Mouse (Mus musculus): ENCODE measurements around the gene Dctpp1. TPM values are rescaled to one million over a fixed set of nuclear protein-coding genes. Genes with fewer than 3 reads are reported as not detected.

The Dctpp1 gene
- polyA plus RNA-seq, 1 experiment from 2014 or later, result 193 TPM

DNA sequence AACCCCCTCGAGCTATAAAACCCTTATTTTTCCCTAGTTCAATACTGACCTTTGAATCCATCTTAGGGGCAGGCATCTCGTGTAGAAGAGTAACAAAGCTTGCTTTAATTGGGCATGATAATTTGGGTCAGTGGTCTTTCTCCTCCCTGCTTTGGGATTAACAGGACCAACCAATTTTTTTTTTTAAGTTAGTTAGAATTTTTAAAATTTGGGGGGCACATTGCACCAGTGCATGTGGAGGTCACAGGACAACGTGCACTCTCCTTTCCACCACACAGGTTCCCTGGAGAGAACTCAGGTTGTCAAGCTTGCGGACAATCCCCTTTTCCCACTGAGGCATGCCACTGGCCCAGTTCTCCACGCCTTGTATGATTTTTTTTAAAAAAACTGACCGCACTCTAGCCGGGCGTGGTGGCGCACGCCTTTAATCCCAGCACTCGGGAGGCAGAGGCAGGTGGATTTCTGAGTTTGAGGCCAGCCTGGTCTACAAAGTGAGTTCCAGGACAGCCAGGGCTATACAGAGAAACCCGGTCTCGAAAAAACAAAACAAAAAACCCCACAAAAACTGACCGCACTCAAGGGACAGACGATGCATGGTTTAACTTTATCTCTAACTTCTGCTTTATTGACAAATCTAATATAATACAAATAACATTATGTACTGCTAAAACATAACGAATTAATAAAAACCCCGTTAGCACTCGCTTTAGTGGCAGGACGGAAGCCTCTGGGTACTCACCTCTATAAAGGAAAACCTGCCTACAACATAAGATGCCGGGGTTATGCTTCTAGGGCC, 28.5 kb downstream of the Dctpp1 start:
- Histone ChIP-seq H3K27me3 (ENCODE audit: control insufficient read depth, insufficient read depth, low read length) (no peaks in the 10 kb centered on the region), H3K9me3 (ENCODE audit: control insufficient read depth, low read length) (no peaks in the 10 kb centered on the region), H3K4me1 (replicated peaks; ENCODE audit: control insufficient read depth, insufficient read depth, low read length) (peaks cover 9% of the 10 kb centered on the region), H3K27ac (ENCODE audit: low read depth, low read length) (peak overlapping the region; percentile 99), H3K9ac (ENCODE audit: low read depth, low read length) (peak overlapping the region; percentile 99), H3K4me3 (ENCODE audit: low read depth, low read length) (peak overlapping the region; percentile 96), H3K36me3 (ENCODE audit: control insufficient read depth, insufficient read depth, low read length) (peaks cover 18% of the 10 kb centered on the region), H3K4me2 (replicated peaks; ENCODE audit: low read depth, low read length) (peak overlapping the region; percentile 55)
- WGBS, result 12% methylated on average over 20 of the region's 20 CpGs
- DNase-seq (ENCODE audit: low spot score), result no peak
- no peak for ATAC-seq (ENCODE audit: low FRiP score)

DNA sequence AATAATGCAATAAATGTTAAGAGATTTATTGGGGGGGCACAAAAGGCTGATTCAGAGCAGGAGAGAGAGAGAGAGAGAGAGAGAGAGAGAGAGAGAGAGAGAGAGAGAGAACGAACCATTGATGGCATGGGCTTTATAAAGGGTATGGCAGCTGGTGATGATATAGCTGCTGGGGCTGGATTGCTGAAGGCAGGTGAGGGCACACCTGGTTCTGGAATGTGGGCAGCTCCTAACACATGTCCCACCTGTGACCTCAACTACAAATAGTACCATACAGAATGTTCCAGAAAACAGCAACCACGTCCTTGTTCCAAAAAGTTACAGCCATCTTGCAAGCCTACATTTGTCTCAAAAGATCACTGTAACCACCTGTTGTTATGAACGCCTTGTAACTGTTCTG, 29.1 kb downstream of the Dctpp1 start:
- Histone ChIP-seq H3K9ac (ENCODE audit: low read depth, low read length) (peak overlapping the region; percentile 99; the same call in 1 of the 2 replicates), H3K4me2 (replicated peaks; ENCODE audit: low read depth, low read length) (peak overlapping the region; percentile 55), H3K4me3 (ENCODE audit: low read depth, low read length) (peak overlapping the region; percentile 96), H3K27me3 (ENCODE audit: control insufficient read depth, insufficient read depth, low read length) (no peaks in the 10 kb centered on the region), H3K27ac (ENCODE audit: low read depth, low read length) (0 out of 2 replicates have a peak overlapping the region, but pooled peaks have one; percentile 99), H3K36me3 (ENCODE audit: control insufficient read depth, insufficient read depth, low read length) (peaks cover 12% of the 10 kb centered on the region), H3K4me1 (replicated peaks; ENCODE audit: control insufficient read depth, insufficient read depth, low read length) (peaks cover 9% of the 10 kb centered on the region), H3K9me3 (ENCODE audit: control insufficient read depth, low read length) (no peaks in the 10 kb centered on the region)
- DNase-seq (ENCODE audit: low spot score) (no peak), ATAC-seq (ENCODE audit: low FRiP score) (no peak)
- 87% methylated on average over 3 of the region's 3 CpGs for WGBS

DNA sequence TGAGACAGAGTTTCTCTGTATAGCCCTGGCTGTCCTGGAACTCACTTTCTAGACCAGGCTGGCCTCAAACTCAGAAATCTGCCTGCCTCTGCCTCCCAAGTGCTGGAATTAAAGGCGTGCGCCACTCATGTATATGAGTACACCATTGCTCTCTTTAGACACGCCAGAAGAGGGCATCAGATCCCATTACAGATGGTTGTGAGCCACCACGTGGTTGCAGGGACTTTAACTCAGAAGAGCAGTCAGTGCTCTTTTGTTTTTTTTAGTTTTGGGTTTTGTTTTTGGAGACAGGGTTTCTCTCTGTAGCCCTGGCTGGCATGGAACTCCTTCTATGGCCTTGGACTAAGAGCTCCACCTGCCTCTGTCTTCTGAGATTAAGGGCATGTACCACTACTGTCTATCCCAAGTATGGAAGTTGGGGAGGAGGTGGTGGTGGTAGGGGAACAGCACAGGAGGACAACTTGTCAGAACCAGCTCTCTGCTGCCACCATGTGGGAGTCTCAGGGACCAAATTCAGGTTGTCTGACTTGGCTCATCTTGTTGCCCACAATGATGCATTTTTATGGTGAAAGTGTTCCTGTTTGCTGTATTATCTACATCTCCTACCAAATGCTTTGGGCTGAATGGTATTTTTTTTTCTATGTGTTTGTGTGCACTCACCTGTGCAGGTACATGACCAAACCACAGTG, 31.8 kb downstream of the Dctpp1 start:
- Histone ChIP-seq H3K4me1 (replicated peaks; ENCODE audit: control insufficient read depth, insufficient read depth, low read length) (peaks cover 9% of the 10 kb centered on the region), H3K36me3 (ENCODE audit: control insufficient read depth, insufficient read depth, low read length) (no peaks in the 10 kb centered on the region), H3K4me2 (replicated peaks; ENCODE audit: low read depth, low read length) (no peak overlapping the region), H3K9ac (ENCODE audit: low read depth, low read length) (no peak overlapping the region), H3K27ac (ENCODE audit: low read depth, low read length) (no peak overlapping the region), H3K27me3 (ENCODE audit: control insufficient read depth, insufficient read depth, low read length) (no peaks in the 10 kb centered on the region), H3K4me3 (ENCODE audit: low read depth, low read length) (no peak overlapping the region), H3K9me3 (ENCODE audit: control insufficient read depth, low read length) (no peaks in the 10 kb centered on the region)
- no peak for ATAC-seq (ENCODE audit: low FRiP score)
- peak; percentile 82 for DNase-seq (ENCODE audit: low spot score)
- 73% methylated on average over 4 of the region's 4 CpGs for WGBS

DNA sequence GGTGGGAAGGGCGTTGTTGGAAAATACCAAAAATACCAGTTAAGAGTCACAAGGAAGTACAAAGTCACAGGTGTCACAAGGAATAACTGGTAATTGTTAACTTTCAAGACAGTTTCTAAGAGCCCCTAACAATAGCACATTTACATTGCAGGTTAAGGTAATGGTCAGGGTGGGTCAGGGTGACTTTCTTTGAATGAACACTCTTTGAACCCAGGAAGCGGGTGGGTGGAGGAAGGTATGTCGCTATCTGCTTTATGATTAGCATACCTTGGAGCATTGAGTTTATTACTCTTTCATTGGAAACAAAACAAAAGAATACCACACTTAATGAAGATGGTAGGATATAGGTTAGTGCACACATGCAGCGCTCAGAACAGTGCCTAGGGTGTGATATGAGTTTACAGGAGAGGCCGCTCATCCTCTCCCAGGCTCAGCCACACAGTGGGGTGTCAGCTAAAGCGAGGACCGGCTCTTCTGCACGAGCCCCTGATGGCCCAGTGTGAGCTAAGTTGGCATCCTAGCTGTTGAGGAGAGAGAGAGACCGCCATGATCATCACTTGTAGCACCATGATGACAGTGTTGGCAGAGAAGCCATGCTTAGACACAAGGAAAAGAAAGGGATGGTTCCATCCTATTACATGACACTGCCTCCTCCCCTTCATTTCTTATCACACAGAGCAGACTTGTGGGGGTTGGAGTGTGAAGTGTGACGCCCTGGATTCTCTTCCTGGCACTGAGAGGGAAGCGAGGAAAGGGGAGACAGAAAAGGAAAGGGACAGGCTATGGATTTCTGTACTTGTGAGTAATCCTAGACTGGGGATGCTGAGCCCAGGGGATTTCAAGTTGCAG, 35.1 kb downstream of the Dctpp1 start:
- Histone ChIP-seq H3K4me3 (ENCODE audit: low read depth, low read length) (no peak overlapping the region), H3K27me3 (ENCODE audit: control insufficient read depth, insufficient read depth, low read length) (no peaks in the 10 kb centered on the region), H3K9ac (ENCODE audit: low read depth, low read length) (no peak overlapping the region), H3K27ac (ENCODE audit: low read depth, low read length) (no peak overlapping the region), H3K9me3 (ENCODE audit: control insufficient read depth, low read length) (no peaks in the 10 kb centered on the region), H3K4me2 (replicated peaks; ENCODE audit: low read depth, low read length) (no peak overlapping the region), H3K4me1 (replicated peaks; ENCODE audit: control insufficient read depth, insufficient read depth, low read length) (peaks cover under 1% of the 10 kb centered on the region; the same call in 1 of the 2 replicates), H3K36me3 (ENCODE audit: control insufficient read depth, insufficient read depth, low read length) (no peaks in the 10 kb centered on the region)
- DNase-seq (ENCODE audit: low spot score) (no peak), ATAC-seq (ENCODE audit: low FRiP score) (no peak)
- 86% methylated on average over 11 of the region's 11 CpGs for WGBS

DNA sequence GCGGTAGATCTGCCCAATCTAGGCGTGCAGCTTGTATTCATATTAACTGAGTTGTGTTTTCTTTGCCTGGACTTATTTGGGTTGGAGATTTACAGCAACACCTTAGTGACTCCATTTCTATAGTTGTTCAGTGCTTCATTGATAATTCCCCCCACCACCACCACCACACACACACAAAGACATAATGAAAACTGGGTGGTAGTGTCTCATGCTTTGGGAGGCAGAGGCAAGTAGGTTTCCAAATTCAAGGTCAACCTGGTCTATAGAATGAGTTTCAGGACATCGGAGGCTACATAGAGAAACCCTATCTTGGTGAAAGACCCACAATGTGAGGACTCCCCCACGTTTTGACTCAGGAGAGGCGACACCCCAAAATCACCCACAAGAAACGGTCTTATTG, 35.9 kb downstream of the Dctpp1 start:
- no peak for DNase-seq (ENCODE audit: low spot score)
- Histone ChIP-seq H3K27me3 (ENCODE audit: control insufficient read depth, insufficient read depth, low read length) (no peaks in the 10 kb centered on the region), H3K4me3 (ENCODE audit: low read depth, low read length) (no peak overlapping the region), H3K9me3 (ENCODE audit: control insufficient read depth, low read length) (no peaks in the 10 kb centered on the region), H3K27ac (ENCODE audit: low read depth, low read length) (no peak overlapping the region), H3K36me3 (ENCODE audit: control insufficient read depth, insufficient read depth, low read length) (no peaks in the 10 kb centered on the region), H3K9ac (ENCODE audit: low read depth, low read length) (no peak overlapping the region), H3K4me1 (replicated peaks; ENCODE audit: control insufficient read depth, insufficient read depth, low read length) (no peaks in the 10 kb centered on the region), H3K4me2 (replicated peaks; ENCODE audit: low read depth, low read length) (no peak overlapping the region)
- WGBS, result 91% methylated on average over 6 of the region's 6 CpGs
- no peak for ATAC-seq (ENCODE audit: low FRiP score)

DNA sequence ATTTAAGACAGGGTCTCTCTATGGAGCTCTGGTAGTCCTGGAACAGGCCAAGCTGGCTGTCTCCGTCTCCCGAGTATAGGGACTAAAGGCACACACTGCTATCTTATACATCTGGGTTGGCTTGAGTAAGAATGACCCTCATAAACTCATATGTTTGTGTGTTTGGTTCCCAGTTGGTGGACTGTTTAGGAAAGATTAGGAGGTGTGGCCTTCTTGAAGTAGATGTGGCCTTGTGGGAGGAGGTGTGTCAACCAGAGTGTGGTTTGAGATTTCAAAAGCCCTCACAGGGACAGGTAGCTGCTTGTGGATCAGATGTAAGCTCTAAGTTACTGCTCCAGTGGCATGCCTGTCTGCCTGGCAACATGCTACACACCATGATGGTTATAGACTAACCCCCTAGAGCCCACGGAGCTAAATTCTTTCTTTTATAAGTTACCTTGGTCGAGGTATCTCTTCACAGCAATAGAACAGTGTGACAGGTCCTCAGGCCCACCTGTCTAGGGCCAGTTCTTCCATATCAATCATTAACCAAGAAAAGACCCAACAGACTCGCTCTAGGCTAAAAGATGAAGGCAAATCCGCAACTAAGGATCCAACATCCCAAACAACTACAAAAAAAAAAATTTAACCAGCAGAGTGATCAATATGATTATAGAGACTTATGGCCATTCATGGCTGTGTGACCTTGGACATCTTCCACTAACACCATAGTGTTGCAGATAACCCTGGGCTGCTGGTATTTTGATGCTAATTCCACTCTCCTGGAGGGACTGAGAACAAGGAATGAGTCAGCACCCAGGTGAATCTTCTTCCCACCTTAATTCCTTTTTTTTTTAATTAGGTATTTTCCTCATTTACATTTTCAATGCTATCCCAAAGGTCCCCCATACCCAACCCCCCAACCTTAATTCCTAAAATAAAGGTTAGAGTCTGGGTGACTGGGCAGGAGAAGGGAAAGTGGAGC, 36.7 kb downstream of the Dctpp1 start:
- Histone ChIP-seq H3K9me3 (ENCODE audit: control insufficient read depth, low read length) (no peaks in the 10 kb centered on the region), H3K4me3 (ENCODE audit: low read depth, low read length) (no peak overlapping the region), H3K27me3 (ENCODE audit: control insufficient read depth, insufficient read depth, low read length) (no peaks in the 10 kb centered on the region), H3K27ac (ENCODE audit: low read depth, low read length) (no peak overlapping the region), H3K4me2 (replicated peaks; ENCODE audit: low read depth, low read length) (no peak overlapping the region), H3K4me1 (replicated peaks; ENCODE audit: control insufficient read depth, insufficient read depth, low read length) (no peaks in the 10 kb centered on the region), H3K36me3 (ENCODE audit: control insufficient read depth, insufficient read depth, low read length) (no peaks in the 10 kb centered on the region), H3K9ac (ENCODE audit: low read depth, low read length) (no peak overlapping the region)
- WGBS, result 87% methylated on average over 6 of the region's 6 CpGs
- ATAC-seq (ENCODE audit: low FRiP score) (no peak), DNase-seq (ENCODE audit: low spot score) (no peak)

DNA sequence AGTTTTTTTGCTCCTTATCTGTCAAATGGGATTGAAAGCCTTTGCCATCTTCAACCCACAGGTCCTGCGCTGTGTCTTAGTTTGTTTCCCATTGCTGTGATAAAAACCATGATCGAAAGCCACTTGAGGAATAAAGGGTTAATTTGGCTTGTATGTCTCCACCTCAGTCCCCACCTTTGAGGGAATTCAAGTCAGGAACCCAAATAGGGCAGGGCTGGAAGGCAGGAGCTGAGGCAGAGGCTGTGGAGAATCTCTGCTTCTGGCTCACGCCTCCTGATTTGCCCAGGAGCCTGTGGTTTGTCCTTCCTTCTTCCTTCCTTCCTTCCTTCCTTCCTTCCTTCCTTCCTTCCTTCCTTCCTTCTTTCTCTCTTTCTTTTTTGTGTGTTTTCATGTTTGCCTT, 37.4 kb downstream of the Dctpp1 start:
- ATAC-seq (ENCODE audit: low FRiP score) (no peak), DNase-seq (ENCODE audit: low spot score) (no peak)
- H3K9me3 ChIP-seq (ENCODE audit: control insufficient read depth, low read length), result no peaks in the 10 kb centered on the region
- no peaks in the 10 kb centered on the region for H3K27me3 ChIP-seq (ENCODE audit: control insufficient read depth, insufficient read depth, low read length)
- no peak overlapping the region for H3K27ac ChIP-seq (ENCODE audit: low read depth, low read length)
- H3K4me1 ChIP-seq (replicated peaks; ENCODE audit: control insufficient read depth, insufficient read depth, low read length), result no peaks in the 10 kb centered on the region
- H3K4me2 ChIP-seq (replicated peaks; ENCODE audit: low read depth, low read length), result no peak overlapping the region
- H3K36me3 ChIP-seq (ENCODE audit: control insufficient read depth, insufficient read depth, low read length), result no peaks in the 10 kb centered on the region
- 95% methylated on average over 3 of the region's 3 CpGs for WGBS
- no peak overlapping the region for H3K9ac ChIP-seq (ENCODE audit: low read depth, low read length)
- H3K4me3 ChIP-seq (ENCODE audit: low read depth, low read length), result no peak overlapping the region

DNA sequence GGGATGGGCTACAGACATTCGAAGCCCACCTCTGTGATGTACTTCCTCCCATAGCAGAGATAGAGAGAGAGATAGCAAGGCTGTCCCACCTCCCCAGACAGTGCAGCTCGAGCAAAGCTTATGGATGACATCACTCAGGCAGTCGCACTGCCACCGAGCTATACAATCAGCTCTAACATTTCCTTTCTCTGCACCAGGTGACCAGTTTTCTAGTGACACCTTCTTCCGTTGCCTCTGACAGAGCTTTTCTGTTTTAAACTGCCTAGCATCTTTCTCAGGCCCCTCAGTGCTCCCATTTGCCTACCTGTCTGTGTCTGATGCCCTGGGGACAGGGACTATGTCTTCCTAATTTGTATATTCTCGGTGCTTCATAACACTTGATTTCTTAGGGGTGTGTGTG, 40.1 kb downstream of the Dctpp1 start:
- no peak overlapping the region for H3K9ac ChIP-seq (ENCODE audit: low read depth, low read length)
- H3K9me3 ChIP-seq (ENCODE audit: control insufficient read depth, low read length), result no peaks in the 10 kb centered on the region
- H3K27ac ChIP-seq (ENCODE audit: low read depth, low read length), result no peak overlapping the region
- no peaks in the 10 kb centered on the region for H3K27me3 ChIP-seq (ENCODE audit: control insufficient read depth, insufficient read depth, low read length)
- no peak for ATAC-seq (ENCODE audit: low FRiP score)
- WGBS, result 84% methylated on average over 6 of the region's 6 CpGs
- no peak overlapping the region for H3K4me2 ChIP-seq (replicated peaks; ENCODE audit: low read depth, low read length)
- H3K4me1 ChIP-seq (replicated peaks; ENCODE audit: control insufficient read depth, insufficient read depth, low read length), result no peaks in the 10 kb centered on the region
- H3K36me3 ChIP-seq (ENCODE audit: control insufficient read depth, insufficient read depth, low read length), result no peaks in the 10 kb centered on the region
- no peak for DNase-seq (ENCODE audit: low spot score)
- H3K4me3 ChIP-seq (ENCODE audit: low read depth, low read length), result no peak overlapping the region
